Mouse (Mus musculus) MEL (cell line): ENCODE measurements around the gene Iqcf3. TPM values are rescaled to one million over a fixed set of nuclear protein-coding genes. Genes with fewer than 3 reads are reported as not detected.
A peak's percentile ranks its signal among the peaks of the same experiment; 100 is the strongest.

Source experiments
- DNase-seq: peaks from one replicate; pipeline ENCODE4 v3.0.0; 2011; ENCODE audit warnings: low read depth, low spot score
- H3K27ac ChIP-seq: 2 replicates; pipeline ENCODE4 v1.5.1; 2012; ENCODE audit warnings: low read depth, mild to moderate bottlenecking, control low read depth, low read length, moderate library complexity; ENCODE audit not compliant: control insufficient read depth
- H3K27me3 ChIP-seq, 2 experiments: fragments of 150-350 bp in 1 of 2; sonication (generic) in 1 of 2; 2 replicates each; pipeline ENCODE4 v1.6.1; 2012; ENCODE audit warnings: low read length in 2 of 2, mild to moderate bottlenecking in 2 of 2, improper control_type of control experiment in 1 of 2, moderate library complexity in 1 of 2; ENCODE audit not compliant: insufficient read depth in 2 of 2, control insufficient read depth in 1 of 2
- H3K36me3 ChIP-seq, 2 experiments: 2 replicates each; pipeline ENCODE4 v1.6.1; 2012 to 2014; ENCODE audit warnings: low read length in 2 of 2, improper control_type of control experiment in 1 of 2, inconsistent platforms in 1 of 2, mild to moderate bottlenecking in 1 of 2; ENCODE audit not compliant: insufficient read depth in 2 of 2, control insufficient read depth in 1 of 2
- H3K4me1 ChIP-seq, 2 experiments: fragments of 150-350 bp in 1 of 2; sonication (generic) in 1 of 2; 2 replicates each; pipeline ENCODE4 v1.6.1; 2012; ENCODE audit warnings: low read length in 2 of 2, improper control_type of control experiment in 1 of 2, mild to moderate bottlenecking in 1 of 2; ENCODE audit not compliant: insufficient read depth in 2 of 2, control insufficient read depth in 1 of 2
- H3K4me3 ChIP-seq, 2 experiments: fragments of 150-350 bp in 1 of 2; sonication (generic) in 1 of 2; 2 replicates each; pipeline ENCODE4 v1.5.1; 2012; ENCODE audit warnings: low read depth in 2 of 2, low read length in 2 of 2, mild to moderate bottlenecking in 2 of 2, moderate library complexity in 2 of 2, control low read depth in 1 of 2, improper control_type of control experiment in 1 of 2; ENCODE audit not compliant: control insufficient read depth in 1 of 2, insufficient read depth in 1 of 2
- H3K79me2 ChIP-seq: 2 replicates; pipeline ENCODE4 v1.6.1; 2012; ENCODE audit warnings: mild to moderate bottlenecking, low read length, moderate library complexity; ENCODE audit not compliant: control insufficient read depth, poor library complexity, insufficient read depth
- H3K9ac ChIP-seq: 2 replicates; pipeline ENCODE4 v1.6.1; 2012; ENCODE audit warnings: low read depth, mild to moderate bottlenecking, control low read depth, low read length, moderate library complexity; ENCODE audit not compliant: control insufficient read depth, poor library complexity, severe bottlenecking
- H3K9me3 ChIP-seq: fragments of 150-350 bp; sonication (generic); replicated peaks from 2 replicates; pipeline ENCODE4 v1.6.1; 2012; ENCODE audit warnings: mild to moderate bottlenecking, low read length, improper control_type of control experiment, moderate library complexity; ENCODE audit not compliant: insufficient read depth
- BHLHE40 ChIP-seq: IDR thresholded peaks from 2 replicates; pipeline ENCODE4 v1.6.1; 2012; ENCODE audit warnings: low read depth, mild to moderate bottlenecking, inconsistent platforms, low read length, improper control_type of control experiment, borderline replicate concordance
- CHD1 ChIP-seq: IDR thresholded peaks from 2 replicates; pipeline ENCODE4 v1.6.1; 2012; ENCODE audit warnings: low read depth, mild to moderate bottlenecking, inconsistent platforms, low read length, improper control_type of control experiment
- CHD2 ChIP-seq: IDR thresholded peaks from 2 replicates; pipeline ENCODE4 v1.6.1; 2011; ENCODE audit warnings: low read length, improper control_type of control experiment
- CTCF ChIP-seq, 3 experiments: IDR thresholded peaks in 2 of 3; conservative IDR thresholded peaks in 1 of 3; 2 replicates each; pipeline ENCODE4 v1.5.1; 2011 to 2012; ENCODE audit warnings: low read length in 3 of 3, low read depth in 2 of 3, mild to moderate bottlenecking in 2 of 3, improper control_type of control experiment in 1 of 3, inconsistent platforms in 1 of 3, mixed read lengths in 1 of 3, moderate library complexity in 1 of 3; ENCODE audit not compliant: control insufficient read depth in 1 of 3, insufficient read depth in 1 of 3, poor library complexity in 1 of 3, severe bottlenecking in 1 of 3
- E2F4 ChIP-seq: IDR thresholded peaks from 2 replicates; pipeline ENCODE4 v1.6.1; 2011; ENCODE audit warnings: low read depth, low read length, improper control_type of control experiment, borderline replicate concordance
- ELF1 ChIP-seq: IDR thresholded peaks from 2 replicates; pipeline ENCODE4 v1.6.1; 2014; ENCODE audit warnings: low read depth, mild to moderate bottlenecking, inconsistent platforms, low read length, improper control_type of control experiment, moderate library complexity
- ETS1 ChIP-seq: IDR thresholded peaks from 2 replicates; pipeline ENCODE4 v1.6.1; 2012; ENCODE audit warnings: low read depth, mild to moderate bottlenecking, inconsistent platforms, low read length, improper control_type of control experiment, moderate library complexity
- GATA1 ChIP-seq: IDR thresholded peaks from 2 replicates; pipeline ENCODE4 v1.6.1; 2011; ENCODE audit warnings: low read depth, low read length, improper control_type of control experiment
- HCFC1 ChIP-seq: IDR thresholded peaks from 2 replicates; pipeline ENCODE4 v1.6.1; 2012; ENCODE audit warnings: low read depth, mild to moderate bottlenecking, inconsistent platforms, low read length, improper control_type of control experiment, moderate library complexity
- JUND ChIP-seq: IDR thresholded peaks from 2 replicates; pipeline ENCODE4 v1.6.1; 2011; ENCODE audit warnings: low read depth, mild to moderate bottlenecking, improper control_type of control experiment, low read length
- KAT2A ChIP-seq: conservative IDR thresholded peaks from 2 replicates; pipeline ENCODE4 v1.6.1; 2012; ENCODE audit warnings: low read depth, low read length, improper control_type of control experiment, inconsistent platforms
- MAZ ChIP-seq: IDR thresholded peaks from 2 replicates; pipeline ENCODE4 v1.6.1; 2012; ENCODE audit warnings: low read depth, mild to moderate bottlenecking, inconsistent platforms, low read length, improper control_type of control experiment
- MXI1 ChIP-seq: IDR thresholded peaks from 2 replicates; pipeline ENCODE4 v1.6.1; 2011; ENCODE audit warnings: mild to moderate bottlenecking, low read depth, low read length, improper control_type of control experiment
- MYB ChIP-seq: IDR thresholded peaks from 2 replicates; pipeline ENCODE4 v1.6.1; 2011; ENCODE audit warnings: mild to moderate bottlenecking, low read depth, low read length, improper control_type of control experiment
- NRF1 ChIP-seq: IDR thresholded peaks from 2 replicates; pipeline ENCODE4 v1.6.1; 2014; ENCODE audit warnings: low read depth, mild to moderate bottlenecking, inconsistent platforms, low read length, improper control_type of control experiment, moderate library complexity; ENCODE audit not compliant: poor library complexity, insufficient read depth, severe bottlenecking
- POLR2A ChIP-seq, 2 experiments: IDR thresholded peaks; 2 replicates each; pipeline ENCODE4 v1.6.1; 2011 to 2012; ENCODE audit warnings: low read length in 2 of 2, mild to moderate bottlenecking in 2 of 2, control low read depth in 1 of 2, improper control_type of control experiment in 1 of 2, low read depth in 1 of 2, moderate library complexity in 1 of 2; ENCODE audit not compliant: control insufficient read depth in 1 of 2, insufficient read depth in 1 of 2, poor library complexity in 1 of 2
- POLR2AphosphoS5 ChIP-seq: IDR thresholded peaks from 2 replicates; pipeline ENCODE4 v1.6.1; 2012; ENCODE audit warnings: low read depth, borderline replicate concordance, mild to moderate bottlenecking, inconsistent platforms, low read length, moderate library complexity, mixed read lengths
- RAD21 ChIP-seq: IDR thresholded peaks from 2 replicates; pipeline ENCODE4 v1.6.1; 2011; ENCODE audit warnings: mild to moderate bottlenecking, low read depth, low read length, improper control_type of control experiment
- RCOR1 ChIP-seq: IDR thresholded peaks from 2 replicates; pipeline ENCODE4 v1.6.1; 2012; ENCODE audit warnings: low read depth, mild to moderate bottlenecking, inconsistent platforms, low read length, improper control_type of control experiment
- SMC3 ChIP-seq: IDR thresholded peaks from 2 replicates; pipeline ENCODE4 v1.6.1; 2011; ENCODE audit warnings: low read depth, low read length, improper control_type of control experiment
- TAL1 ChIP-seq: IDR thresholded peaks from 2 replicates; pipeline ENCODE4 v1.6.1; 2012; ENCODE audit warnings: mild to moderate bottlenecking, inconsistent platforms, low read length, moderate library complexity, mixed read lengths
- TCF12 ChIP-seq: IDR thresholded peaks from 2 replicates; pipeline ENCODE4 v1.6.1; 2014; ENCODE audit warnings: low read depth, mild to moderate bottlenecking, inconsistent platforms, low read length, improper control_type of control experiment, moderate library complexity
- USF1 ChIP-seq: IDR thresholded peaks from 2 replicates; pipeline ENCODE4 v1.6.1; 2014; ENCODE audit warnings: low read depth, mild to moderate bottlenecking, inconsistent platforms, low read length, improper control_type of control experiment, moderate library complexity
- USF2 ChIP-seq, 2 experiments: IDR thresholded peaks; 2 replicates each; pipeline ENCODE4 v1.6.1; 2011 to 2012; ENCODE audit warnings: improper control_type of control experiment in 2 of 2, low read length in 2 of 2, borderline replicate concordance in 1 of 2, inconsistent platforms in 1 of 2, low read depth in 1 of 2, mild to moderate bottlenecking in 1 of 2; ENCODE audit not compliant: insufficient read depth in 1 of 2
- ZKSCAN1 ChIP-seq: IDR thresholded peaks from 2 replicates; pipeline ENCODE4 v1.6.1; 2012; ENCODE audit warnings: low read depth, mild to moderate bottlenecking, inconsistent platforms, low read length, improper control_type of control experiment, moderate library complexity
- ZMIZ1 ChIP-seq: IDR thresholded peaks from 2 replicates; pipeline ENCODE4 v1.6.1; 2012; ENCODE audit warnings: low read depth, mild to moderate bottlenecking, inconsistent platforms, low read length, improper control_type of control experiment, moderate library complexity
- polyA plus RNA-seq, 2 experiments: library from polyadenylated mRNA; stranded (reverse) in 1 of 2; unstranded in 1 of 2; fragments of >175 nt in 1 of 2; fragments of >200 nt in 1 of 2; gene quantifications; 2 replicates each; pipeline versions ENCODE4 v1.2.1 to v1.2.4; 2012; ENCODE audit warnings: low replicate concordance in 2 of 2, low read depth in 1 of 2; ENCODE audit not compliant: insufficient read length in 2 of 2, insufficient read depth in 1 of 2, missing spikeins in 1 of 2
- total RNA-seq: library from RNA; depleted of rRNA; stranded (reverse); fragments of 300-350 nt; gene quantifications from 2 replicates; pipeline ENCODE4 v1.2.3, GENCODE M21; 2012

Gene Iqcf3
- total and polyA plus RNA-seq, 3 experiments, result not detected

DNA sequence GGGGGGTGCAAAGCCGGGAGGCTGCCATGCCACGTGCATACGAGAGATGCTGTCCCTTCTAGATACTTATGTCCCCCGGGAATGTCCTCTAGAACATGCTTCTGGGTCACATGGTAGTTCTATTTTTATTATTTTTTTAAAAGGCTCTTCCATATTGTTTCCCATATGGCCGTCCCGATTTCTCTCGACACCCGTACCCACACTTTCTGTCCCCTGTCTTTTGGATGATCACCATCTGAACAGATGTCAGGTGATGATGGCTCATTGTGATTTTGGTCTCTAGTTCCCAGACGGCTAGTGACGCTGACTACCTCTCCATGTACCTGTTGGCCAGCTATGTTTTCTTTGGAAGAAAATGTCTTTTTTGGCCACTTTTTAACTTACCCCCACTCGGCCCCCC lies 26.5 kb downstream of the Iqcf3 start:
- Histone ChIP-seq H3K4me1 (no peaks in the 10 kb centered on the region), H3K36me3 (no peaks in the 10 kb centered on the region), H3K79me2 (no peaks in the 10 kb centered on the region), H3K9me3 (no peaks in the 10 kb centered on the region), H3K9ac (no peak overlapping the region), H3K27me3 (no peaks in the 10 kb centered on the region), H3K4me3 (no peak overlapping the region), H3K27ac (no peak overlapping the region)
- DNase-seq, result no peak
- TF ChIP-seq USF2 (IDR thresholded peaks at IDR 0.05; ENCODE audit: borderline replicate concordance in 1 of 2, insufficient read depth in 1 of 2, low read depth in 1 of 2, low read length in 2 of 2) (no peak), RCOR1 (no peak), ELF1 (no peak), MAZ (no peak), TAL1 (no peak)

DNA sequence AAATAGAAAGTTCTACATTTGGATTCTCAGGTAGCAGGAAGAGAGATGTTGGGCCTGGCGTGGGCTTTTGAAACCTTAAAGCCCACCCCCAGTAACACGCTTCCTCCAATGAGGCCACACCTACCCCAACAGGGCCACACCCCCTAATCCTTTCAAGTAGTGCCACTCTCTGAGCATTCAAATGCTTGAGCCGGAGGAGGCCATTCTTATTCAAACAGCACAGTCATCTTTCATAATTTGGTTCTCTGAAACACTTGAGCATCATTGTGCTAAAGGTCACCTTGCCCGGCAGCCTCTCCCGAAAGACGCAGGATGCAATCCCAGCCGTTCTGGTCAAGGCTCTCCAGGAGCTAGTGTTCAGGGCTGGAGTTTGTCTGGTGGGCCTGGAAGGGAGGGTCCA lies 27.1 kb downstream of the Iqcf3 start:
- Histone ChIP-seq H3K9me3 (no peaks in the 10 kb centered on the region), H3K36me3 (no peaks in the 10 kb centered on the region), H3K27me3 (no peaks in the 10 kb centered on the region; a peak in 1 of 4 replicates), H3K27ac (no peak overlapping the region), H3K4me3 (no peak overlapping the region), H3K79me2 (no peaks in the 10 kb centered on the region), H3K4me1 (no peaks in the 10 kb centered on the region), H3K9ac (no peak overlapping the region)
- no peak for TF ChIP-seq MYB
- DNase-seq, result no peak

DNA sequence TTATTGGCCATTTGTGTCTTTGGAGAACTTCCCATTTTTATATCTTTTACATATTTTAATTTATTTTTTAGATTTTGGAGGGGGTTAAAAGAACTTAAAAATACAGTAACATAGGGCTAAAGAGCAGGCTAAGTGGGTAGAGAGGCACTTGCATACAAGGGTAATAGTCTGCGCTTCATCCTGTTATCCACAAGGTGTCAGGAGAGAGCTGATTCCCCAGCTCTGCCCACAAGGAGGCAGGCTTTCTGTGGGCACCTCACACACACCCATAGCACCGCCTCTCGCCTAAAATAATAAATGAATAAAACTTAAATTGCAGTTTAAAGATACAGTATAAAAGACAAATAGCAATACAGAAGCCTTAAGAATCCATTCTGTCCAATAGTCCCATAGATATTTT lies 29.6 kb downstream of the Iqcf3 start:
- Histone ChIP-seq H3K27ac (no peak overlapping the region), H3K9ac (no peak overlapping the region), H3K79me2 (no peaks in the 10 kb centered on the region), H3K4me1 (no peaks in the 10 kb centered on the region), H3K27me3 (peaks cover 0 to 3% of the 10 kb centered on the region in 2 experiments; a peak in 2 of 4 replicates), H3K9me3 (no peaks in the 10 kb centered on the region), H3K4me3 (no peak overlapping the region), H3K36me3 (no peaks in the 10 kb centered on the region)
- peak; percentile 78 for DNase-seq
- TF ChIP-seq RCOR1 (no peak), MAZ (no peak), E2F4 (no peak), MYB (no peak), KAT2A (no peak), JUND (no peak), POLR2A (IDR thresholded peaks at IDR 0.05; ENCODE audit: control insufficient read depth in 1 of 2, insufficient read depth in 1 of 2, low read depth in 1 of 2, low read length in 2 of 2, poor library complexity in 1 of 2) (no peak), GATA1 (no peak), USF2 (IDR thresholded peaks at IDR 0.05; ENCODE audit: borderline replicate concordance in 1 of 2, insufficient read depth in 1 of 2, low read depth in 1 of 2, low read length in 2 of 2) (no peak), CHD1 (no peak), CTCF (IDR thresholded peaks at IDR 0.05 in 2 of 3, conservative IDR thresholded peaks at IDR 0.05 in 1 of 3; ENCODE audit: control insufficient read depth in 1 of 3, insufficient read depth in 1 of 3, low read depth in 2 of 3, low read length in 3 of 3, poor library complexity in 1 of 3, severe bottlenecking in 1 of 3) (peak; percentile 82 to 97 (median 94)), ZKSCAN1 (no peak), CHD2 (no peak), POLR2AphosphoS5 (no peak), RAD21 (peak; percentile 66), MXI1 (no peak), SMC3 (peak; percentile 79), BHLHE40 (no peak), HCFC1 (no peak), TCF12 (no peak), USF1 (no peak), ELF1 (no peak), NRF1 (no peak), ETS1 (no peak), ZMIZ1 (no peak)
